Mouse (Mus musculus) ovary, postnatal 10 days (tissue): ENCODE results near the gene Gm27027.
A peak's percentile ranks its signal among the peaks of the same experiment; 100 is the strongest.

ENCODE experiments used
- DNase-seq: peaks from one replicate; pipeline ENCODE4 v3.0.0; 2022; ENCODE audit warnings: low spot score

The Gm27027 gene

GRCm38 (mm10) chr2:93976436-93977252 lies 19.5 kb downstream of the Gm27027 start:
- DNase-seq = no peak

GRCm38 (mm10) chr2:93975526-93976435 lies 20.4 kb downstream of the Gm27027 start:
- no peak for DNase-seq

- no peak for DNase-seq
Observed at GRCm38 (mm10) chr2:93975041-93975440, 21.1 kb downstream of the Gm27027 start.

GRCm38 (mm10) chr2:93971647-93972046 lies 24.5 kb downstream of the Gm27027 start:
- no peak for DNase-seq

GRCm38 (mm10) chr2:93964494-93965160 lies 31.5 kb downstream of the Gm27027 start:
- no peak for DNase-seq

- DNase-seq = no peak
Observed at GRCm38 (mm10) chr2:93963802-93964201, 32.4 kb downstream of the Gm27027 start.

GRCm38 (mm10) chr2:93961716-93962115 lies 34.4 kb downstream of the Gm27027 start:
- no peak for DNase-seq

- DNase-seq = no peak
Observed at GRCm38 (mm10) chr2:93959346-93959745, 36.8 kb downstream of the Gm27027 start.

GRCm38 (mm10) chr2:93958216-93958615 lies 37.9 kb downstream of the Gm27027 start:
- no peak for DNase-seq

GRCm38 (mm10) chr2:93957785-93958175 lies 38.4 kb downstream of the Gm27027 start:
- DNase-seq = no peak

- DNase-seq = peak; percentile 31
Observed at GRCm38 (mm10) chr2:93956908-93957784, 39.0 kb downstream of the Gm27027 start, which contains the start of gene Gm13889. Gm13889 (minus strand) TSS chr2:93957201.

- DNase-seq = peak; percentile 54
Observed at GRCm38 (mm10) chr2:93956331-93956801, 39.8 kb downstream of the Gm27027 start.

GRCm38 (mm10) chr2:93955886-93956285 lies 40.3 kb downstream of the Gm27027 start:
- DNase-seq = no peak

- no peak for DNase-seq
Observed at GRCm38 (mm10) chr2:93954781-93955578, 41.2 kb downstream of the Gm27027 start.

- no peak for DNase-seq
Observed at GRCm38 (mm10) chr2:93953726-93954125, 42.4 kb downstream of the Gm27027 start.

GRCm38 (mm10) chr2:93946976-93947375 lies 49.2 kb downstream of the Gm27027 start:
- DNase-seq = no peak

- DNase-seq = no peak
Observed at GRCm38 (mm10) chr2:93944855-93945254, 51.3 kb downstream of the Gm27027 start.

- DNase-seq = no peak
Observed at GRCm38 (mm10) chr2:93944099-93944498, 52.1 kb downstream of the Gm27027 start.

GRCm38 (mm10) chr2:93941670-93942069 lies 54.5 kb downstream of the Gm27027 start:
- no peak for DNase-seq

GRCm38 (mm10) chr2:93938534-93938933 lies 57.6 kb downstream of the Gm27027 start:
- DNase-seq = no peak
